13 mouse cellular contexts compared by ENCODE assay signal in the genomic region with DNA sequence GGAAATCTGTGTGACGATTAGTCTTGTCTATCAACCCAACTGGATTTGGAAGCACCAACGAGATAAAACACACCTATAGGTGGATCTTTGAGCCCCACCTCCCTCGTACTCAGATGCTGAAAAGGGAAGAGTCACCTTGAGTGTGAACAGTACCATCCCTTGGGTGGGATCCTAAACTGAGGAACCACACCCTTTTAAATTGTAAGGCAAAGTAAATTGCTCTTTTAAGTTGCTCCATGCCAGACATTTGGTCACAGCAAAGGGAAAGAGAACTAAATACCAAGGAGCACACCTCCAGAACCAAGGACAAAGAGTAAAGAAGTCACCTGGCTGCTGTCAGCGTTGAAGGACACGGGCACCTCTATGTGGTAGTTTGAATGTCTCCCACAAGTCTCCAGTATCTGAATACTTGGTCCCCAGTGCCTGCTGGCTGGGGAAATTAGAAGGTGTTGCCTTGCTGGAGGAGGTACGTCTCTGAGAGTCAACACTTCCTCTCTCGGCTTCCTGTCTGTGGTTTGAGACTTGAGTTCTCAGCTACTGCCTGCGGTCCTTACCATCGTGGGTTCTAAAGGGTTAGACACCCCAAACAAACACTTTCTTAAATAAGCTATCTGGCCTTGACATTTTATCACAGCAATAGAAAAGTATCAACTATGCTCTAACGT.
DNase-seq lines count a peak whose midpoint lies in the region; ATAC-seq and TF ChIP-seq lines count a peak whose summit lies in the region.
"Had no signal": no experiment of that assay in that cellular context is flagged by ENCODE, and none has a peak within 500 bp of the region (broad histone marks: within the 10 kb centered on the region; RNA-seq: fewer than 3 reads in every experiment).

No protein-coding gene starts in this region.

- H3K4me3 ChIP-seq in thymus, adult 2 months (ENCODE audit: control insufficient read depth, insufficient read depth, low read length) = no peak overlapping the region
- H3K4me3 ChIP-seq: intestine, embryonic 15.5 days; neural tube, embryonic 15.5 days had no signal

- intact Hi-C loops in left cerebral cortex, postnatal 36 days (cut with DNase I) = loop anchor here (10.0 kb wide), 1 partner anchor 744 kb away; no protein-coding TSS in a partner anchor

- peaks cover 17% of the 10 kb centered on the region for H3K4me1 ChIP-seq in thymus, adult 2 months (replicated peaks; ENCODE audit: control insufficient read depth, insufficient read depth, low read length)
- H3K4me1 ChIP-seq: intestine, embryonic 15.5 days; neural tube, embryonic 15.5 days had no signal

- DNase-seq in T-cell, adult 2 months (ENCODE audit: low spot score) = peak; percentile 69
- DNase-seq in thymus, adult 2 months = peak; percentile 53
- DNase-seq in frontal cortex, postnatal 14 days (ENCODE audit: low spot score in 2 of 2) = no peak
- no peak for DNase-seq in left cerebral cortex, postnatal 36 days (ENCODE audit: low spot score in 2 of 2)
- no peak for DNase-seq in adrenal gland, adult 18-20 months (ENCODE audit: low spot score in 2 of 2)
- DNase-seq in layer of hippocampus, postnatal 25 days (ENCODE audit: extremely low spot score in 1 of 2, low spot score in 1 of 2) = no peak
- DNase-seq: left cerebral cortex, postnatal 4 days; midbrain, embryonic 14.5 days had no signal

- no peaks in the 10 kb centered on the region for H3K27me3 ChIP-seq in thymus, adult 2 months (ENCODE audit: control insufficient read depth, insufficient read depth, low read length)
- H3K27me3 ChIP-seq: intestine, embryonic 15.5 days; neural tube, embryonic 15.5 days had no signal

- no peaks in the 10 kb centered on the region for H3K36me3 ChIP-seq in thymus, adult 2 months (ENCODE audit: control insufficient read depth, insufficient read depth, low read length)
- H3K36me3 ChIP-seq: intestine, embryonic 15.5 days; neural tube, embryonic 15.5 days had no signal

- no peak overlapping the region for H3K27ac ChIP-seq in thymus, adult 2 months (ENCODE audit: control insufficient read depth, insufficient read depth, low read length)
- H3K27ac ChIP-seq: intestine, embryonic 15.5 days; neural tube, embryonic 15.5 days had no signal

- TF ChIP-seq POLR2A in thymus, adult 2 months (IDR thresholded peaks at IDR 0.05; ENCODE audit: control insufficient read depth, extremely low read depth, insufficient read depth, low read length, poor library complexity) = no peak

- 19% methylated on average over 10 of the region's 10 CpGs for WGBS in thymus, adult 2 months

- ATAC-seq in CD4-positive, CD25-positive, alpha-beta regulatory T cell, adult 4 months = peak; percentile 97
- peak; percentile 97 for ATAC-seq in megakaryocyte progenitor cell, adult 5-6 weeks (replicated peaks; ENCODE audit: poor library complexity)
- ATAC-seq: intestine, embryonic 15.5 days; Patski had no signal

- TF ChIP-seq CTCF in thymus, adult 2 months (IDR thresholded peaks at IDR 0.05; ENCODE audit: borderline replicate concordance, control insufficient read depth, extremely low read depth, insufficient read depth, low read length, poor library complexity) = no peak

Comparison
In these comparisons a context has a peak if more than half of its experiments do, and no peak if none do; other contexts are left out.
1. DNase-seq: peak in T-cell, adult 2 months (single experiment) and thymus, adult 2 months (single experiment); none in frontal cortex, postnatal 14 days (0 of 2), left cerebral cortex, postnatal 36 days (0 of 2), adrenal gland, adult 18-20 months (0 of 2) and layer of hippocampus, postnatal 25 days (0 of 2).